Mouse (Mus musculus): ENCODE data around the gene Usf3.
A peak's percentile ranks its signal among the peaks of the same experiment; 100 is the strongest.

GRCm38 (mm10) chr16:44242633-44243032 is 69.6 kb downstream of the Usf3 start:
- peak; percentile 85 for TF ChIP-seq CTCF (conservative IDR thresholded peaks at IDR 0.05; ENCODE audit: low read length)
- no peak for TF ChIP-seq NANOG (IDR thresholded peaks at IDR 0.05; ENCODE audit: borderline replicate concordance, low read length)
- no peak for TF ChIP-seq POU5F1 (IDR thresholded peaks at IDR 0.05; ENCODE audit: borderline replicate concordance, low read length)

Data from E14TG2a.4 (cell line).